Mouse (Mus musculus) MEL (cell line): ENCODE results near the gene Anp32e.

Experiments used
- CTCF ChIP-seq, 3 experiments: IDR thresholded peaks in 2 of 3; conservative IDR thresholded peaks in 1 of 3; 2 replicates each; pipeline ENCODE4 v1.5.1; 2011 to 2012; ENCODE audit warnings: low read length in 3 of 3, low read depth in 2 of 3, mild to moderate bottlenecking in 2 of 3, improper control_type of control experiment in 1 of 3, inconsistent platforms in 1 of 3, mixed read lengths in 1 of 3, moderate library complexity in 1 of 3; ENCODE audit not compliant: control insufficient read depth in 1 of 3, insufficient read depth in 1 of 3, poor library complexity in 1 of 3, severe bottlenecking in 1 of 3
- GATA1 ChIP-seq: IDR thresholded peaks from 2 replicates; pipeline ENCODE4 v1.6.1; 2011; ENCODE audit warnings: low read depth, low read length, improper control_type of control experiment
- MAX ChIP-seq: IDR thresholded peaks from 2 replicates; pipeline ENCODE4 v1.6.1; 2011; ENCODE audit warnings: low read length, improper control_type of control experiment
- POLR2A ChIP-seq, 2 experiments: IDR thresholded peaks; 2 replicates each; pipeline ENCODE4 v1.6.1; 2011 to 2012; ENCODE audit warnings: low read length in 2 of 2, mild to moderate bottlenecking in 2 of 2, control low read depth in 1 of 2, improper control_type of control experiment in 1 of 2, low read depth in 1 of 2, moderate library complexity in 1 of 2; ENCODE audit not compliant: control insufficient read depth in 1 of 2, insufficient read depth in 1 of 2, poor library complexity in 1 of 2
- TAL1 ChIP-seq: IDR thresholded peaks from 2 replicates; pipeline ENCODE4 v1.6.1; 2012; ENCODE audit warnings: mild to moderate bottlenecking, inconsistent platforms, low read length, moderate library complexity, mixed read lengths
- ZNF384 ChIP-seq: IDR thresholded peaks from 2 replicates; pipeline ENCODE4 v1.6.1; 2012; ENCODE audit warnings: low read depth, mild to moderate bottlenecking, inconsistent platforms, low read length, improper control_type of control experiment

- no peak for TF ChIP-seq CTCF (IDR thresholded peaks at IDR 0.05 in 2 of 3, conservative IDR thresholded peaks at IDR 0.05 in 1 of 3; ENCODE audit: control insufficient read depth in 1 of 3, insufficient read depth in 1 of 3, low read depth in 2 of 3, low read length in 3 of 3, poor library complexity in 1 of 3, severe bottlenecking in 1 of 3)
- no peak for TF ChIP-seq MAX
- TF ChIP-seq GATA1: no peak
- TF ChIP-seq ZNF384: no peak
- no peak for TF ChIP-seq POLR2A (IDR thresholded peaks at IDR 0.05; ENCODE audit: control insufficient read depth in 1 of 2, insufficient read depth in 1 of 2, low read depth in 1 of 2, low read length in 2 of 2, poor library complexity in 1 of 2)
- TF ChIP-seq TAL1: no peak
These were observed 26.3 kb downstream of the Anp32e start for GRCm38 (mm10) chr3:95955318-95955717.
